Mouse (Mus musculus): Measurements from ENCODE around the gene Armc3. TPM values are rescaled to one million over a fixed set of nuclear protein-coding genes. Genes with fewer than 3 reads are reported as not detected.

Gene Armc3
- polyA plus RNA-seq, 1 experiment from 2014 or later = 1.6 TPM

- ATAC-seq (ENCODE audit: low FRiP score, low TSS enrichment) = no peak
- H3K36me3 ChIP-seq (ENCODE audit: control insufficient read depth, insufficient read depth, low read length) = no peaks in the 10 kb centered on the region
- no peaks in the 10 kb centered on the region for H3K4me1 ChIP-seq (ENCODE audit: control insufficient read depth, insufficient read depth, low read length)
Measured at GRCm38 (mm10) chr2:19319284-19319683, 120.2 kb downstream of the Armc3 start.

GRCm38 (mm10) chr2:19322448-19322847 lies 123.3 kb downstream of the Armc3 start:
- Histone ChIP-seq H3K4me1 (ENCODE audit: control insufficient read depth, insufficient read depth, low read length) (no peaks in the 10 kb centered on the region), H3K9me3 (ENCODE audit: control insufficient read depth, low read length) (no peaks in the 10 kb centered on the region), H3K36me3 (ENCODE audit: control insufficient read depth, insufficient read depth, low read length) (no peaks in the 10 kb centered on the region), H3K9ac (replicated peaks; ENCODE audit: low read length) (no peak overlapping the region), H3K4me3 (replicated peaks; ENCODE audit: low read depth, low read length) (no peak overlapping the region), H3K4me2 (ENCODE audit: low read length) (no peak overlapping the region), H3K27ac (replicated peaks; ENCODE audit: low read depth, low read length) (no peak overlapping the region), H3K27me3 (ENCODE audit: control insufficient read depth, insufficient read depth, low read length) (no peaks in the 10 kb centered on the region)
- DNase-seq (no peak), ATAC-seq (ENCODE audit: low FRiP score, low TSS enrichment) (no peak)
- 73% methylated on average over 9 of the region's 9 CpGs for WGBS

More at GRCm38 (mm10) chr2:19319284-19319683, 120.2 kb downstream of the Armc3 start:
- peaks cover 19% of the 10 kb centered on the region for H3K9me3 ChIP-seq (ENCODE audit: control insufficient read depth, low read length)
- WGBS = 87% methylated on average over 3 of the region's 3 CpGs
- no peaks in the 10 kb centered on the region for H3K27me3 ChIP-seq (ENCODE audit: control insufficient read depth, insufficient read depth, low read length)
- H3K4me3 ChIP-seq (replicated peaks; ENCODE audit: low read depth, low read length) = no peak overlapping the region
- H3K27ac ChIP-seq (replicated peaks; ENCODE audit: low read depth, low read length) = no peak overlapping the region
- no peak for DNase-seq
- H3K4me2 ChIP-seq (ENCODE audit: low read length) = no peak overlapping the region
- H3K9ac ChIP-seq (replicated peaks; ENCODE audit: low read length) = no peak overlapping the region

GRCm38 (mm10) chr2:19326376-19326775 lies 127.3 kb downstream of the Armc3 start:
- H3K36me3 ChIP-seq (ENCODE audit: control insufficient read depth, insufficient read depth, low read length) = no peaks in the 10 kb centered on the region
- H3K9me3 ChIP-seq (ENCODE audit: control insufficient read depth, low read length) = no peaks in the 10 kb centered on the region
- no peak overlapping the region for H3K4me3 ChIP-seq (replicated peaks; ENCODE audit: low read depth, low read length)
- 83% methylated on average over 1 of the region's 1 CpGs for WGBS
- H3K27me3 ChIP-seq (ENCODE audit: control insufficient read depth, insufficient read depth, low read length) = no peaks in the 10 kb centered on the region
- ATAC-seq (ENCODE audit: low FRiP score, low TSS enrichment) (no peak), DNase-seq (no peak)
- H3K4me1 ChIP-seq (ENCODE audit: control insufficient read depth, insufficient read depth, low read length) = no peaks in the 10 kb centered on the region
- H3K9ac ChIP-seq (replicated peaks; ENCODE audit: low read length) = no peak overlapping the region
- no peak overlapping the region for H3K27ac ChIP-seq (replicated peaks; ENCODE audit: low read depth, low read length)
- no peak overlapping the region for H3K4me2 ChIP-seq (ENCODE audit: low read length)

- no peak overlapping the region for H3K4me3 ChIP-seq (replicated peaks; ENCODE audit: low read depth, low read length)
- no peak for DNase-seq
- H3K4me2 ChIP-seq (ENCODE audit: low read length) = no peak overlapping the region
- no peak overlapping the region for H3K9ac ChIP-seq (replicated peaks; ENCODE audit: low read length)
- no peaks in the 10 kb centered on the region for H3K4me1 ChIP-seq (ENCODE audit: control insufficient read depth, insufficient read depth, low read length)
- H3K9me3 ChIP-seq (ENCODE audit: control insufficient read depth, low read length) = no peaks in the 10 kb centered on the region
- ATAC-seq (ENCODE audit: low FRiP score, low TSS enrichment) = no peak
- H3K27me3 ChIP-seq (ENCODE audit: control insufficient read depth, insufficient read depth, low read length) = no peaks in the 10 kb centered on the region
- WGBS = 79% methylated on average over 4 of the region's 4 CpGs
- no peak overlapping the region for H3K27ac ChIP-seq (replicated peaks; ENCODE audit: low read depth, low read length)
- no peaks in the 10 kb centered on the region for H3K36me3 ChIP-seq (ENCODE audit: control insufficient read depth, insufficient read depth, low read length)
Measured at GRCm38 (mm10) chr2:19327811-19328210, 128.7 kb downstream of the Armc3 start.

GRCm38 (mm10) chr2:19343901-19344635 lies 145.0 kb downstream of the Armc3 start:
- Histone ChIP-seq H3K9ac (replicated peaks; ENCODE audit: low read length) (no peak overlapping the region), H3K36me3 (ENCODE audit: control insufficient read depth, insufficient read depth, low read length) (no peaks in the 10 kb centered on the region), H3K4me3 (replicated peaks; ENCODE audit: low read depth, low read length) (peak overlapping the region; percentile 23; the same call in 1 of the 2 replicates), H3K27me3 (ENCODE audit: control insufficient read depth, insufficient read depth, low read length) (no peaks in the 10 kb centered on the region), H3K4me2 (ENCODE audit: low read length) (peak overlapping the region; percentile 42), H3K4me1 (ENCODE audit: control insufficient read depth, insufficient read depth, low read length) (0 out of 2 replicates have a peak, but pooled peaks cover 3% of the 10 kb centered on the region), H3K27ac (replicated peaks; ENCODE audit: low read depth, low read length) (no peak overlapping the region), H3K9me3 (ENCODE audit: control insufficient read depth, low read length) (no peaks in the 10 kb centered on the region)
- DNase-seq = peak; percentile 11
- WGBS = 54% methylated on average over 10 of the region's 10 CpGs
- ATAC-seq (ENCODE audit: low FRiP score, low TSS enrichment) = peak; percentile 14; the same call in 1 of the 2 replicates

GRCm38 (mm10) chr2:19344636-19345413 lies 145.7 kb downstream of the Armc3 start:
- ATAC-seq (ENCODE audit: low FRiP score, low TSS enrichment) (peak; percentile 88), DNase-seq (peak; percentile 96)
- peak overlapping the region; percentile 42 for H3K4me2 ChIP-seq (ENCODE audit: low read length)
- no peaks in the 10 kb centered on the region for H3K36me3 ChIP-seq (ENCODE audit: control insufficient read depth, insufficient read depth, low read length)
- no peak overlapping the region for H3K27ac ChIP-seq (replicated peaks; ENCODE audit: low read depth, low read length)
- 0 out of 2 replicates have a peak, but pooled peaks cover 3% of the 10 kb centered on the region for H3K4me1 ChIP-seq (ENCODE audit: control insufficient read depth, insufficient read depth, low read length)
- 27% methylated on average over 20 of the region's 20 CpGs for WGBS
- peak overlapping the region; percentile 54; the same call in 1 of the 2 replicates for H3K9ac ChIP-seq (replicated peaks; ENCODE audit: low read length)
- H3K4me3 ChIP-seq (replicated peaks; ENCODE audit: low read depth, low read length) = peak overlapping the region; percentile 23
- H3K27me3 ChIP-seq (ENCODE audit: control insufficient read depth, insufficient read depth, low read length) = no peaks in the 10 kb centered on the region
- no peaks in the 10 kb centered on the region for H3K9me3 ChIP-seq (ENCODE audit: control insufficient read depth, low read length)

- Histone ChIP-seq H3K27me3 (ENCODE audit: control insufficient read depth, insufficient read depth, low read length) (no peaks in the 10 kb centered on the region), H3K4me1 (ENCODE audit: control insufficient read depth, insufficient read depth, low read length) (0 out of 2 replicates have a peak, but pooled peaks cover 3% of the 10 kb centered on the region), H3K9ac (replicated peaks; ENCODE audit: low read length) (peak overlapping the region; percentile 54; the same call in 1 of the 2 replicates), H3K36me3 (ENCODE audit: control insufficient read depth, insufficient read depth, low read length) (no peaks in the 10 kb centered on the region), H3K4me3 (replicated peaks; ENCODE audit: low read depth, low read length) (peak overlapping the region; percentile 23; the same call in 1 of the 2 replicates), H3K27ac (replicated peaks; ENCODE audit: low read depth, low read length) (no peak overlapping the region), H3K9me3 (ENCODE audit: control insufficient read depth, low read length) (no peaks in the 10 kb centered on the region), H3K4me2 (ENCODE audit: low read length) (peak overlapping the region; percentile 42)
- WGBS = 78% methylated on average over 5 of the region's 5 CpGs
- DNase-seq = peak; percentile 15
- peak; percentile 35; the same call in 1 of the 2 replicates for ATAC-seq (ENCODE audit: low FRiP score, low TSS enrichment)
Measured at GRCm38 (mm10) chr2:19345414-19345964, 146.4 kb downstream of the Armc3 start.

GRCm38 (mm10) chr2:19348454-19348853 lies 149.4 kb downstream of the Armc3 start:
- ATAC-seq (ENCODE audit: low FRiP score, low TSS enrichment) (no peak), DNase-seq (no peak)
- no peak overlapping the region for H3K4me3 ChIP-seq (replicated peaks; ENCODE audit: low read depth, low read length)
- H3K9me3 ChIP-seq (ENCODE audit: control insufficient read depth, low read length) = no peaks in the 10 kb centered on the region
- H3K4me1 ChIP-seq (ENCODE audit: control insufficient read depth, insufficient read depth, low read length) = 0 out of 2 replicates have a peak, but pooled peaks cover 3% of the 10 kb centered on the region
- no peak overlapping the region for H3K4me2 ChIP-seq (ENCODE audit: low read length)
- WGBS = 89% methylated on average over 3 of the region's 3 CpGs
- no peak overlapping the region for H3K9ac ChIP-seq (replicated peaks; ENCODE audit: low read length)
- H3K27me3 ChIP-seq (ENCODE audit: control insufficient read depth, insufficient read depth, low read length) = no peaks in the 10 kb centered on the region
- H3K27ac ChIP-seq (replicated peaks; ENCODE audit: low read depth, low read length) = no peak overlapping the region
- no peaks in the 10 kb centered on the region for H3K36me3 ChIP-seq (ENCODE audit: control insufficient read depth, insufficient read depth, low read length)
